Mouse (Mus musculus) regulatory T cell (primary cell): ENCODE data around the gene Lipt2.

Source experiments
- in situ Hi-C: fragments of 300-600 bp; cut with MboI, MseI; formaldehyde crosslinking; loops from one replicate; pipeline ENCODE4 v1.15.1; 2025; ENCODE audit warnings: high pct_unique_total_duplicates

The Lipt2 gene

GRCm38 (mm10) chr7:100159105-100159841 is at the start of gene Lipt2:
TSS of gene Lipt2 (plus strand) at chr7:100159277.
- in situ Hi-C loops: no loop called here

- in situ Hi-C loops: no loop called here
Measured at GRCm38 (mm10) chr7:100111506-100111905, 47.6 kb upstream of the Lipt2 start.

- in situ Hi-C loops: no loop called here
Measured at GRCm38 (mm10) chr7:100113821-100114220, 45.3 kb upstream of the Lipt2 start.

GRCm38 (mm10) chr7:100114279-100114678 is 44.8 kb upstream of the Lipt2 start:
- in situ Hi-C loops: no loop called here

GRCm38 (mm10) chr7:100120791-100121261 is 38.3 kb upstream of the Lipt2 start:
- in situ Hi-C loops: no loop called here

- in situ Hi-C loops: no loop called here
Measured at GRCm38 (mm10) chr7:100121376-100121789, 37.7 kb upstream of the Lipt2 start, which contains the start of gene Pold3. TSS of gene Pold3 (minus strand) at chr7:100121565.

- in situ Hi-C loops: no loop called here
Measured at GRCm38 (mm10) chr7:100123486-100123885, 35.6 kb upstream of the Lipt2 start.

GRCm38 (mm10) chr7:100124211-100124610 is 34.9 kb upstream of the Lipt2 start:
- in situ Hi-C loops: no loop called here

- in situ Hi-C loops: no loop called here
Measured at GRCm38 (mm10) chr7:100125166-100125565, 33.9 kb upstream of the Lipt2 start.

GRCm38 (mm10) chr7:100126514-100126913 is 32.6 kb upstream of the Lipt2 start:
- in situ Hi-C loops: no loop called here

- in situ Hi-C loops: no loop called here
Measured at GRCm38 (mm10) chr7:100128262-100129041, 30.6 kb upstream of the Lipt2 start.

GRCm38 (mm10) chr7:100130592-100130991 is 28.5 kb upstream of the Lipt2 start:
- in situ Hi-C loops: no loop called here

GRCm38 (mm10) chr7:100132379-100132778 is 26.7 kb upstream of the Lipt2 start:
- in situ Hi-C loops: no loop called here

- in situ Hi-C loops: no loop called here
Measured at GRCm38 (mm10) chr7:100137038-100137437, 22.0 kb upstream of the Lipt2 start.

GRCm38 (mm10) chr7:100138075-100138474 is 21.0 kb upstream of the Lipt2 start:
- in situ Hi-C loops: no loop called here

- in situ Hi-C loops: no loop called here
Measured at GRCm38 (mm10) chr7:100140591-100140990, 18.5 kb upstream of the Lipt2 start.

GRCm38 (mm10) chr7:100148586-100148985 is 10.5 kb upstream of the Lipt2 start:
- in situ Hi-C loops: no loop called here

- in situ Hi-C loops: no loop called here
Measured at GRCm38 (mm10) chr7:100150086-100150485, 9.0 kb upstream of the Lipt2 start.

GRCm38 (mm10) chr7:100150626-100151025 is 8.5 kb upstream of the Lipt2 start:
- in situ Hi-C loops: no loop called here

- in situ Hi-C loops: no loop called here
Measured at GRCm38 (mm10) chr7:100157669-100158068, 1.4 kb upstream of the Lipt2 start.

GRCm38 (mm10) chr7:100160006-100160405 is 929 bp downstream of the Lipt2 start:
- in situ Hi-C loops: no loop called here

- in situ Hi-C loops: no loop called here
Measured at GRCm38 (mm10) chr7:100163506-100163905, 4.4 kb downstream of the Lipt2 start.

- in situ Hi-C loops: no loop called here
Measured at GRCm38 (mm10) chr7:100168654-100169053, 9.6 kb downstream of the Lipt2 start.
